Mouse (Mus musculus) thymus, adult 2 months (tissue): ENCODE measurements around the gene Pebp1.

Experiments used
- CTCF ChIP-seq: fragments of 200-500 bp; IDR thresholded peaks from 2 replicates; pipeline ENCODE4 v1.5.1; 2012; ENCODE audit warnings: mild to moderate bottlenecking, control low read depth, low read length, moderate library complexity, borderline replicate concordance; ENCODE audit not compliant: control insufficient read depth, poor library complexity, insufficient read depth; ENCODE audit errors: extremely low read depth
- POLR2A ChIP-seq: fragments of 200-500 bp; IDR thresholded peaks from 2 replicates; pipeline ENCODE4 v1.6.1; 2012; ENCODE audit warnings: mild to moderate bottlenecking, low read length, control low read depth, moderate library complexity; ENCODE audit not compliant: control insufficient read depth, poor library complexity, insufficient read depth; ENCODE audit errors: extremely low read depth

DNA sequence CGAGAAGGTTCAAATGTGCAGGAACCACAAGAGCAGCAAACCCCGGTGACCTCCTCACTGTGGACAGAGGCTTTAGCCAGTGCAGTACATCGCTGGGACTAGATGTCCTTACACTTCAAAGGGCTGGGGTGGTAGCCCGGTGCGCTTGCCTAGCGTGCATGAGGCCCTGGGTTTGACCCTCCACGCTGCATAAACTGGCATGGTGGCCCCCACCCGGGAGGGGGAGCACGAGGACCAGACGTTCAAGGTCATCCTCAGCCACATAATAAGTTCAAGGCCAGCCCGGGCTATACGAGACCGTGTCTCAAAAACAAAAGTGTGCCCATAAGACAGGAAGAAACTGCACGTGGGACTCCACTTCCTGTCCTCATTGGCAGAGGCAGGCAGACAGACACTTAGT, 19.5 kb downstream of the Pebp1 start:
- TF ChIP-seq POLR2A (no peak), CTCF (no peak)
